Mouse (Mus musculus): Measurements from ENCODE around the gene Gm10031.

- TF ChIP-seq POLR2A (IDR thresholded peaks at IDR 0.05; ENCODE audit: borderline replicate concordance, control insufficient read depth, low read depth, low read length) (no peak), CTCF (IDR thresholded peaks at IDR 0.05; ENCODE audit: control insufficient read depth, insufficient read depth, low read length) (no peak)
Measured at GRCm38 (mm10) chr1:156476016-156476415, 47.8 kb upstream of the Gm10031 start.

All from bone marrow, adult 2 months (tissue).